Mouse (Mus musculus) heart, adult 11 months (tissue): ENCODE measurements around the gene Gm21987.

Experiments used
- DNase-seq: peaks from one replicate; pipeline ENCODE4 v3.0.0; 2022

The Gm21987 gene

DNA sequence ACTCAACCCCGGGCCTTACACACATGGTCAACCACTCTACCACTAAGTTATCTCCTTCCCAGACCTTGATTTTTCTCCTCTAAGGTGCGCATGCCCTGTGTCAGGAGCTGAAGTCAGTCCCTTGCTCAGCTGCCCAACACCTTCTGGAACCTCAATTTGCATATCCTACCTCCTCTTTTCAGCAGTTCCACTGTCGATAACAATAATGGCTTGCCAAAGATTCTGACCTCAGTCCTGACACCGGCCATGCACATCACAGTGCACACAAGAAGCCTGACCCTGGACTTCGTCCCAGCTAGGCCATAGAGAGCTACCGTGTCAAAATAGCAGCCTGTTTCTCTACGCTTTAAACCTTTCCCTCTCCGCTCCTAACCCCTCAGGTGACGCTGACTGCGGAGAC is 26.6 kb downstream of the Gm21987 start:
- peak; percentile 94 for DNase-seq

DNA sequence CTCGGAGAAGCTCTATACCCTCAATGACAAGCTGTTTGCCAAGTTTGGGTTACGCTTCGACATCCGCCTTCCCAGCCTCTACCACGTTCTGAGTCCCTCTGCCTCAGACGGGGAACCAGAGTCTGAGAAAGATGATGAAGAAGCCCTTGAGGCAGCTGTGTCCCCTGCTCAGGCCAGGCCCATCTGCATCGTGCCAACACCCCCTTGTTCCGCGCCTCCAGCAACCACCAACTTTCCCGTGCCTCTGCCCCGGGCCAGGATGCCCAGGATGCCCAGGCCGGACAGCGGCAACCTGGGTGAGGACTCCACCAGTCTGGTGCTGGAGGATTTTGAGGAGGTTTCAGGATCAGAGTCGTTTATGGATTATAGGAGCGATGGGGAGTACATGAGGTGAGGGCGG is 27.1 kb downstream of the Gm21987 start:
- peak; percentile 84 for DNase-seq

DNA sequence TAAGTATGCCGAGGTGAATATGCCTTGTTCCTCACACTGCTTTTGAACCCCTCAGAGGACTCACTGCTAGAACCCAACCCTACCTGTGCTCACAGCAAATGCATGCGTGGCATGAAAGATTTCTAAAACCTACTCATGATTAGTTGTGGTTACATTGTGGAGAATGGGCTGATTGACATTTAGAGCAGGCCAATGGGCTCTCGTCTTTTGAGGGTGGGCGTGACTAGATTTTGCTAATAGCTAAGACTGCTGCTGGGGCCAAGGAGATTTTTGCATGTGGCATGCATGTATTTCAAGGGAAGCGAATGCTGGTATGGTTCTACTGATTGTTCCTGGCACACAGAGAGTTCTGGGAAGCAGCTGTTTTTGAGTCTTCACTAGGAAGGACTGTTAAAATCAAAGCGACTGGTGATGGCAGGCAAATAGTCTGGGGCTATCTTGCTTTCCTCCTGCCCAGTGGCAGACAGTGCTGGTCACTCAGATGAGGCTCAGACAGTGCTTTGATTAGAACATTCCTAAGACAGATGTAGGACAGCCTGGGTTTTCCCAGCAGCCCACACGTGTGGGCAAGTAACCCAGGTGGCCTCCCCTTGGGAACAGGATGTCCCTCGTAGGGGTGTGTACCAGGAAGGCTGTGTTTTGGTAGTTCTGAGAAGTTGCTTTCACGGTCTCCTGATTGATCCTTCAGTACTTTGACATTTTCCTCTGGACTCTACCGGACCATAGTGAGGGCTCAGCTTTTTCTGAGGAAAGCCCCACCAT is 27.7 kb downstream of the Gm21987 start:
- DNase-seq = peak; percentile 87

DNA sequence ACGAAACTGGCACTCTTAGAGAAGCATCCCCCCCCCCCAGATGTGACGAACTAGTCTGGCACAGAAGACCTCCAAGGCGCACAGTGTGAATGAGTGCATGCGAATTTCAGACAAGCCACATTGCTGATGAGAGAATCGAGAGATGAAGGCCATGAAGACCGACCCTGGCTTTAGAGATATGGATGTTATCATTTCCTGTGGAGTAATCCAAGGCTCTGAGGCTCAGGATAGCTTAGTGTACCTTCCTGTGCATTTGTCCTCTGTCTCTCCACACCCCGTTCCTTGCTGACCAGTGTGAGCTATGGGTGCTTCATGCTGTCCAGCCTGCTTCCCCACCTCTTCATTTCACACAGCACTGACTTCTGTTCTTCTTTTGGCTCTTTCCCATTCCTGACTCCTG is 28.3 kb downstream of the Gm21987 start:
- peak; percentile 71 for DNase-seq

DNA sequence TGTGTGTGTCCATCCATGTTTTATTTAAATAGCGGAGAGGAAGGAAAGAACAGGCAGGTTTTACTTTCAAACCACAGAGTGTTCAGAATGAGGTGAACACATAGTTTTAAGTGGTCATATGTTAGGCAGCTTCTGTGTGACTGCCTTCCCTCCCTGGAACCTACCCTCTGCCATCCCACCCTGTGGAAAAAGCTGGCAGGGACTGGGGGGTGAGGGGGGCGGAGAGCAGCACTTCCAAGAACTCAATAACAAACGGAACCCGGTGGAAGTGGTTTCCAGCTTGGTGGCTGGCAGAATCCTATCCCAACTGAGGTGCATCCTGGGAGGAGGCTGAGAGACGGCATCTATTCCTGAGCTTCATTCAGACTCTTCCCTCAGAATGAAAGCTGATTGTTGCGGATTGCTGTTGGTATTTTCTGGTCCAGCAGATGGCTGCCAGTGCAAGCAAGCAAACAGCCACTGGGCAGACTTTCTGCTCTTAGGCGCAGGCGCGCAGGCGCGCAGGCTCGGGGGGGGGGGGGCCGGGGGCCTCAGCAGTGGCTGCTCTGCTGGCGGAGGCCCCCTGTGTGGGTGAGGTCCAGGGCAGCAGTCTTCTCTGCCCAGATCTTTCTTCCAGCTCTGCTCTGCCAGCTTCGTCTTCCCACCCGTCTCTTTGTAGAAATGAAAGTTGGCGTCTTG is 29.5 kb downstream of the Gm21987 start:
- DNase-seq = peak; percentile 96

DNA sequence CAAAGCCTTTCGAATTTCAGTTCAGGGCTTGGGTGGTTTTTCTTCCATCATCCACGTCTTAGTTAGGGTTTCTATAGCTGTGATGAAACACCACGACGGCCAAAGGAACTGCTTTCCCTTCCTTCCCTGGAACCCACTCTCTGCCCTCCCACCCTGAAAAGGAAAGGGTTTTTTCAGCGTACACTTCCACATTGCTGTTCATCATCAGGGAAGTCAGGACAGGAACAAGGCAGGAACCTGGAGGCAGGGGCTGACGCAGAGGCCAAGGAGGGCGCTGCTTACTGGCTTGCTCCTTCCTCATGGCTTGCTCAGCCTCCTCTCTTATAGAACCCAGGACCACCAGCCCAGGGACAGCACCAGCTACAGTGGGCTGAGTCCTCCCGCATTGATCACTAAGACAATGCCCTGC is 30.0 kb downstream of the Gm21987 start:
- peak; percentile 95 for DNase-seq

DNA sequence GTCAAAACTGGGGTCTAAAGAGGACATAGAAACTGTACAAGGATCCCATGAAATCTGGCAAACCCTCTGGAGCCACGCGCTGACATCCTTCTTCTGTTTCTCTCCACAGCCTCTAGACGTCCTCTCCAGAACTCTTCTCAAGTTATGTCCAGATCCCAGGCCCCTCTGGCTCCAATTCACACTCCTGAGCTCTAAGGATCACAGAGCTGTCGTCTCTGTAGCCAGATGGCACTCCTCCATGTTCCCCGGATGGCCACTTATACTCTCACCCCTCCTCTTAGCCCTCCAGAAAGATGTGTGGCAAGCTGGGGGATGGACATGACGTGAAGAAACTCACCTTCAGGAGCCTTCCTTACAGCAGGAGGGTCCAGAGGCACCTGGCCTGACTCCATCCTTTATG is 30.7 kb downstream of the Gm21987 start:
- no peak for DNase-seq

DNA sequence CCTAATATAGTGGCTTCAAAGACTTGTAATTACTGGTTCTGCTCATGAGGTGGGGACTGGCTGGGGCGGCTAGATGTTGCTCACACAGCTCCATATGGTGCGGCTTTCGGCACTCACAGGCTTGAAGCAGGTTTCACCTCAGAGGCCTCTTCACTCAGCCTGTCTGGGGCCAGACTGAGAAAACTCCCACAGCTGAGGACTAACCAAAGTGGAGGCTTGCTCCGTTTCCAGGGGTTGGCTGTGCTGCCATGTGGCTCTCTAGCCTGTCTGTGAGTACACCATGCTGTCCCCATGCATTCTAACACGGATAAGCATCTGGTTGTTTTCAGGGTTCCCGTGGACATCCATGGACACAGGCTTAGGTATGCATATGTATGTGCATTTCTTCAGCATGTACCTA is 31.8 kb downstream of the Gm21987 start:
- no peak for DNase-seq

DNA sequence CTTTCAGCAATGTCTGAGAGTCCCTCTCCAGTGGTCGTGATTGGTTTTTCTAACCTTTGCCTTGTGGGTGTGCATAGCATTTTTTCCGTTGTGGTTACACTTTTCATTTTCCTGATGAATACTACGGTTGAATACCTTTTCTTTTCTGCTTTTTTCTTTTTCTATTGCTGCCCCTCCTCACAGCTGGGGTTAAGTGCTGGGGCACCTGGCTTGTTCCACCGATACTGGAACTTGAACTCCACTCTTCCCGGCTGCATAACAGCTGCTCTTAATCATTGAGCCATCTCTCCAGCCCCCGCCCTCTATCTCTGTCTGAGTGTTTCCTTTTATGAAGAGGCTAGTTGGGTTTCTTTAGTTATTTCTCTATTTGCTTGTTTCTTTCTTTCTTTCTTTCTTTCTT is 32.2 kb downstream of the Gm21987 start:
- DNase-seq = no peak

DNA sequence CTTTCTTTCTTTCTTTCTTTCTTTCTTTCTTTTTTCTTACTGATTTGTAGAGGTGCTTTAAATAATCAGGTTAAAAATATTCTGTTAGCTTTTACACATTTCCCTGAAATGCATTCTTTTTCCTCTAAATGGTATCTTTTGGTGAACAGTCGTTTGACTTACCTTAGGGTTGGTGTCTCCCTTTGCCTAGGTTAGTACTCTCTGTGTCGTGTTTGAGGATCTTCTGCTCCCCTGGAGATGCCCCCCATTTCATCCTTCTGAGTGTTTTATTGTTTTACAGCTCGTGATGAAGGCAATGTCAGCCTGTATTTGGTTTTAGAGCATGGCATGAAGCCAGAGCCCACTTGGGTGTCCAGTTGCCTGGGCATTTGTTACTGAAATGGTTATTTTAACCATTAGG is 32.7 kb downstream of the Gm21987 start:
- no peak for DNase-seq

DNA sequence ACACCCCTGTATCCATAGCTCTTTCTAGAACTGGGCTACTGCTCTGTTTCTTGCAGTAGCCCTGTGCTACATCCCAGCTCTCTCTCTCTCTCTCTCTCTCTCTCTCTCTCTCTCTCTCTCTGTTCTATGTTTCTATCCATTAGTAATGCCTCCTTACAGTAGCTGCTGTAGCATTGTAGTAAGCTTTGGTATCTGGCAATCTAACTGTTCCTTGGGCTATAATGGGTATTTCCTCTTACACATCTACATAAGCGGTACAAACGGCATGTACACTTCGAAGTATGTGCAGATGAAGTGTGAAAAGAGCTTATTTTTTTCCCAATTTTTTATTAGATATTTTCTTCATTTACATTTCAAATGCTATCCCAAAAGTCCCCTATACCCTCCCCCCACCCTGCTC is 33.1 kb downstream of the Gm21987 start:
- no peak for DNase-seq

DNA sequence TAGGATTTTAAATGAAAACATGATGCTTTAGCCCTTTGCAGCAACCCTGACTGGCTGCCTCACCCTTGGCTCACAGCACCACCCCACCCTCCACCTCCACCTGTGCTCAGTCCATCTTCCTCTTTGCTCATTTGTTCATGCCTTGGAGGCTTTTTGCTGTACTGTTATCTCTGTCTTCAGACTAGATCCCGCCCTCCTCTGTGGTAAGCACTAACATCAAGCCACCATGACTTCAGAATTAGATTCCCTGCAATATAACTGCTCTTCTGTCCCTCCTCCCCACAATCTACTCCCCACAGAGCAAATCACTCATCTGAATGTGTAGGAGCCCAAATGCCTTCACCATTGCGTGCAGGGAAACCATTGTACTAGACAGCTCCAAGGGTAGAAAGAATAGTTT is 36.8 kb downstream of the Gm21987 start:
- DNase-seq = no peak

DNA sequence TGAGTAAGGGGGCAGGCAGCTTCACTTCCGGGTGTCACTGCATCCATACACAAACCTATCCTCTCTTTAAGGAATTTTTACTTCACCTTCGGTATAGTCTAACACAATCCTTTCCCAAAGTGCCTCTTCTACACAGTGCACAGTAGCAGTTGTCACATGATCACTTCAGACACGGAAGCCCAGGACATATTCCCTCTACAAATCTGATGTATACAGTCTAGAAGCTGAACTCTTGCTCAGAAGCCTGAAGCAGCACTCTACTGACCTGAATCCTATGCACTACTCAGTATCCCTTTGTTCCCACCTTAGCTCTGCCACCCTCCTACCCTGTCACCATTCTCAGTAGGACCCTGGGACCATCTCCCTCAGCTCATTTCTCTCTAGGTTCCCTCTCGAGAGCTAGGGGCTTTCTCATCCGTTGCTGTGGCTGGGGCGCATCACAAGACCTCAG is 38.4 kb downstream of the Gm21987 start:
- DNase-seq = no peak

DNA sequence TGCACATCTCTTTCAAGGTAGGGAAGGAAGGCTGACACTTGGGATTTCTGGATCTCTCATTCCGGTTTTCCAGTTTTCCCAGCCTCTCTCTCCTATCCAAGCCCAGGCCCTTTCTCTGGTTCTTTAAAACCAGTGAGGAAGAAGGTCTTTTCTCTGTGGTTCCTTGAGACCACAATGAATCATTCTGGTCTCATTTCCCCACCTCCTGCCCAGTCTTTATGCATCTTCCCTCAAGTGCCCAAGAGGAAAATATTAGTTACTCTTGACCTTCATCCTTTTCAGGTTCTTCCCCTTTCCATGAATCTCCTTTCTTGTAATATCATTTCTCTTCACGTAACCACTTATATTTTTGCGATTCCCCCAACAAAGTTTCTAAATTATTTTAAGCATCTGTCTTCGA is 38.9 kb downstream of the Gm21987 start:
- DNase-seq = no peak

DNA sequence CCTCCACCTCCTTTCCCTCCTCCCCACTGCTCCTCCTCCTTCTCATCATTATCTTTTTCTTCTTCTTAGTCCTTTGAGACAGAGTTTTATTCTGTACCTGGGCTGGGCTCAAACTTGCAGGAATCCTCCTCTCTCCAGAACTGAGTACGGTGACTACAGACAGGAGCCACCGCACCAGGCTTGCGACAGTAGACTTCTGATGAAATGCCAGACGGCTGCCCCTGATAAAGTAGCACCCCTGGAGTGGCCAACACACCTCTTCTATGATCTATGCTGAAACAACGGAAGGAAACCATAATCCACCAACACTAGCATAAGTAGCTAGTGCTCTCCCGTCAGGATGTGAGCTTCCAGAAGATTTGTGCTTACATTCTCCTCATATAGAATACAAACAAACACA is 40.5 kb downstream of the Gm21987 start:
- DNase-seq = no peak

DNA sequence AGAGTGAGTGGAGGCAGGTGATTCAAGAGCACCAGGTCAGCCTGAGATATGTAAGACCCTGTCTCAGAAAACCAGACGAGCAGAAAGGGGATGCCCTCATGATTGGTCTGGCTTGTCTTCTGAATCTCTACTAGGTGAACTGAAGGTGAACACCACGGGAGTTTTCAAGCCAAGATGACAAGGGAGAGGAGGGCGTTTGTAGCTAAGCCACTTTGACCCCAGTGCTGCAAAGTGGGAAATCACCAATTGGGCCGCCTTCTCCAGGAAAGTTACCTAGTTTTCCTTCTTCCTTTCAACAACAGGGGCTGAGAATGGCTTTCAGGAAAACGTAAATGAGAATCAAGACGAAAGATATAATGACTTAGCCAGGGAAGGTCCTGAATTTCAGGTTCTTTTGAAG is 41.9 kb downstream of the Gm21987 start:
- no peak for DNase-seq

DNA sequence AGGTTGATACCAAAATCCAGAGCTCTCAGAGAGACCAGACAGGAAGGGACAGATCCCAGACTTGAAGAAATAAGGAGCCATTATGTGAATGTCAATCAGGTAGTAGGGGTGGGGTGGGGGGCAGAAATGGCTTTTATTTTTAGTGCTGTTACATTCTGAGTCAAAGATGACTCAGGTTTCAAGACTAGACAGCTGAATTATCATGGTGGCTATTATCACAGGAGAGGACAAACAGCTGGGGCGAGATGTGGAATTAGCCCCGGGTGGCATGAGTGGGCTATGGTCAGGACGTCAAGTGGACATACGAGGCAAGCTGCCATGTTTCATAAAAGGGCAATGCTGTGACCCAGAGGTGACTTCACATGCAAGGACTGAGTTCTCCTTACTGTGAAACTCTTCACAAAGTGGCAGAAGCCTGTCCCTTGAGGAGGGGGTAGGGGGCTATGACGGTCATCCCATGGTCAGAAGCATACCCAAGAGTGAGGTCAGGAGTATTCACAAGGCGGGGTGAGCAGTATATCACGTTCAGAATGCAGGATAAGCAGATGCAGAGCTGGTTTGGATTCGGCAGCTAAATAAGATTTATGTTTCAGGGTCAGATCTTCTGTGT is 42.5 kb downstream of the Gm21987 start:
- DNase-seq = peak; percentile 79

DNA sequence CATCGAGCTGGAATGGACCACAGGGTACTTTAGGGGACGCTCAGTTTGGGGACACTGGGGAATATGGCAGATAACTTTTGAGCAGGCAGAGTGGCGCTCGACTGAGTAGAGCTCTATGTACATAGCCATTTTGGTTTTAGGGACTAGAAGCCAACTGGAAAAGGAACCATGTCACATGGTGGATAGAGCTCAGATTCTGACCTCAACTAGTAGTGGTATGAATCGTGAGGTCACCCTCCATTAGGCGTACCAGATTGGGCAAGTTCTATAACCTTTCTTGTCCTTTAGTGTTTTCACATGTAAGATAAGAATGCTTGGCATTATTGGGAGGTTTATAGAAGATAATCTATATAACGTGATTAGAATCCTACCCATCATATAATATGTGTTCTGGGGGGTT is 43.5 kb downstream of the Gm21987 start:
- DNase-seq = no peak

DNA sequence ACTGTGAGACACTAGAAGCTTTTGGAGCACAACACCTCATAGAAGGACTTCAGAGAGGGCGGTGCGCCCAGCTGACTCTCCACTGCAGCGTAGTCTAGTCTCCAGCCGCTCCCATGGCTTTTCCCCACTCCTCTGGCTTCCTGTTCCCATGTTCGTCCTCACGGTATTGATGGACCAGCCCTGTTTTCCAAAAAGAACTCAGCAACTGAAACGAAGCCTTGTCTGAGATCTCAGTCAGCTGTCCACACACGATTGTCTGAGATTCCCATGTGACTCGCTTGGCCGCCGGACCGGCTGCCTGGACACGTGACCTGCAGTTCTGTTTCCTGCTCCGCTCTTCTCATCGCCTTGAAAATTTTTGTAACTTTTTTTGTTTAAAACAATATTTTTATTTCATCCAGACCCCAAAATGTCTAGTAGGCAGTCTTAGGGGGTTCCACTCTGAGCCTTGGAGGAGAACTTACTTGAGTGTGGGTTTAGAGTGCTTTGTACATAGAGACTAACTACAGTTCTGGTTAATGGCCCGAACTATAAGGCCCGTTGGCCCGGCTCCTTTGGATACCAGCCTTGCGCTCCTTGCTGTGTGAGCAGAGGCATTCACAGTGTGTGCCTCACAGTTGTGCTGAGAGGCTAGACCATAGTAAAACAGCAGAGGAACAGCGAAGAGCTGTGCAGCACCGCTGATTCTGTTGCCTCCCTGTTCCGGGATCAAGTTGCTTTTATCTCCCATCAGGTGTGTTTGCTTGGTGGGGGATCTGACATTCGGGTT is 45.5 kb downstream of the Gm21987 start:
- peak; percentile 99 for DNase-seq

DNA sequence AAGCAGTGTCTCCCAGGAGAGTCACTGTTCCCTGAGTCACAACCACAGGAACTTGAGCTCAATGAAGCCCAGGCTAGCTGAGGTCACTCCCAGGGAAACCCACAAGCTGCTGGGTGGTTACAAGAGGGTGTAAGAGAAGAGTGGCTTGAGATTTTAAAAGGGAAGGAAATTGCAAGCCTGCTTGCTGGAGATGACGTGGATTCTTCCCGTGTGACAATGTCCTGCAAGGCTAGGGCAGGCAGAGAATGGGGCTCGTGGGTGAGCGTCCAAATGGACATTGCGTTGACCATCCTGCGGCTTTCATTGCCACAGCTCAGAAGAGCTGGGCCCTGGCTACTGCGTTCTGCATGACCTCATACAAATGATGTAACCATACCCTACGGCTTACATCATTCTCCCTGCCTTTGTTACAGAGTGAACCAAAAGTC is 47.4 kb downstream of the Gm21987 start:
- peak; percentile 98 for DNase-seq

DNA sequence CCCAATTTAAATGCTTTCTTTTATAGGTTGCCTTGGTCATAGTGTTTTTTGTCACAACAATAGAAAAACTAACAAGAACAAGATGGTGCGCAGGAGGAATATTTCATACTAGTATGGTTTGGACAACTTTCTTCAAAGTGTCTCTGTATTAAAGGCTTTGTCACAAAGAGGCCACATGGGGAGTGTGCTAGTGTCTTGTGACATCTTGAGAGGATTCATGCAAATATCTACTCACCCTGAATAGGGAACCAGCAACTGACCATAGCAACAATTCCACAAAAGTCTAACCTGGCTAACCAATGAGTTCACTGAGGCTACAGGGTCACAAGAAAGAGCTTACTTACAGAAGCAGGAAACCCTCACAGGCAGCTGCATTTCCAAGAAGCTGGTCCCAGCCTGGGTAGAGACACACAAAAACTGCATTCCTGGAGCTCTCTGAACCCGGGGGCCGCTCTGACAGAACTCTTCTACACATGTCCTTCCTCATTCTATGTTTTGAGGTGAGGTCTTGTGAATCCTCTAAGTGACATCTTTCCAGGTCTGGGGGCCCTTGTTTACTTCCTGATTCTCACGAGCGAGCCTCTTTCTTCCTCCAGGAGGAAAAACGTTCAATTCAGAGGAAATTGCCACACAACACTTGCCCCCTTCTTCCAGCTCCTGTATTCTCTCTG is 48.4 kb downstream of the Gm21987 start:
- peak; percentile 82 for DNase-seq

DNA sequence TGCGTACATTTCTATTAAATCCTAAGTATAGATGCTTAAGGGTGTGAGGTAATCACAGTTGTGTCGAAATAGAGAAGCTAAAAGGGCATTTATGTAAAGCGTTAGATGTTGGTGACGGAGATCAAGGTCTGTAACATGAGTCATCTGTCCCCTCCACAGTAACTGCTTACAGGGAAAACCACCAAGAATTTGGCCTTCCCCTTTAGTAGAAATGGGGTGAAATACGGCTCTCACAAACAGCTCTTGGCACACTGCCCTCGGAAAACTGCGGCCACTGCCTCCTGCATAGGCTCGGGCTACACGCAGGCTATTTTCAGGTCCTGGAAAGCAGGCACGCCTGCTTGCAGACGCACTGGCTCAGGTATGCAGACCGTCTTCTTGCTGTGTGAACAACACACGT is 49.3 kb downstream of the Gm21987 start:
- DNase-seq = peak; percentile 95

DNA sequence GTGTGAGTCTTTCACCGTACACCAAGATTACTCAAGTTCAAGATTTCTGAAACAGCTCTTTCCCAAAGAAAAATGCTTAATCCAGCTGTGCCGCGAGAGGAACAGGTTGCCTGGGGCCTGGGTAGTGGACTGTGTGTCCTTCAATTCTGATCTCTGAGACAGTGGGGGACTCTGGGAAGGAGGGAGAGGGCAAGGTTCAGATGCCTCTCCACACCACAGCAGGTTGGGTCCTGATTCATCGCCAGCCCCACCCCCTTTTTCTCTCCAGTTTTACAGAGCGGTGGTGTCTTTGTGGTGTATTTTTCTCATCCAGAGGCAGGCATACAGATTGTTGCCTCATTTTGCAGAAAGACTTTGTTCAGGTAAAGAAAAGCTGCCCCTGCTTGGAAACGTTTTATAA is 51.4 kb downstream of the Gm21987 start:
- peak; percentile 87 for DNase-seq
